ENCODE assay signal across 7 mouse cellular contexts in genomic region chr2:112261748-112262653, GRCm38 (mm10). TPM values are rescaled to one million over a fixed set of nuclear protein-coding genes. Genes with fewer than 3 reads are reported as not detected.
A peak's percentile ranks its signal among the peaks of the same experiment; 100 is the strongest.
DNase-seq lines count a peak whose midpoint lies in the region; ATAC-seq lines count a peak whose summit lies in the region.

Nop10 (plus strand) TSS chr2:112261926.

- peak within 1 kb of the TSS; percentile 52 for H3K9ac ChIP-seq in intestine, embryonic 15.5 days

- DNase-seq in adrenal gland, adult 2 months, result peak; percentile 90
- DNase-seq in embryo, embryonic 11 days, result peak; percentile 94
- peak; percentile 62 to 67 for DNase-seq in gastrocnemius, postnatal 36 days
- peak; percentile 90 to 96 for DNase-seq in left cerebral cortex, postnatal 25 days (ENCODE audit: low spot score in 2 of 2)
- peak; percentile 84 for DNase-seq in midbrain, embryonic 10.5 days (ENCODE audit: low spot score)
- peak; percentile 79 for DNase-seq in right cerebral cortex, postnatal 4 days

- no peaks in the 10 kb centered on the region for H3K36me3 ChIP-seq in intestine, embryonic 15.5 days
- H3K36me3 ChIP-seq in midbrain, embryonic 10.5 days, result no peaks in the 10 kb centered on the region

- intact Hi-C loops in gastrocnemius, postnatal 36 days (cut with DNase I), result loop anchor here (2.0 to 10.0 kb wide), 3 partner anchors 21 to 105 kb away; partner anchors contain the start of gene Emc4
- intact Hi-C loops in left cerebral cortex, postnatal 25 days (cut with DNase I), result loop anchor here (2.0 to 5.0 kb wide), 2 partner anchors 23 to 195 kb away; partner anchors contain the start of gene Lpcat4

- ATAC-seq in intestine, embryonic 15.5 days, result peak; percentile 69

- peaks cover 13% of the 10 kb centered on the region for H3K4me1 ChIP-seq in intestine, embryonic 15.5 days (replicated peaks)
- peaks cover 33% of the 10 kb centered on the region for H3K4me1 ChIP-seq in midbrain, embryonic 10.5 days

- H3K4me2 ChIP-seq in intestine, embryonic 15.5 days (replicated peaks), result peak within 1 kb of the TSS; percentile 69

- H3K4me3 ChIP-seq in intestine, embryonic 15.5 days (replicated peaks), result peak within 1 kb of the TSS; percentile 60
- H3K4me3 ChIP-seq in midbrain, embryonic 10.5 days, result peak within 1 kb of the TSS; percentile 68

- H3K27me3 ChIP-seq in intestine, embryonic 15.5 days (replicated peaks), result no peaks in the 10 kb centered on the region
- H3K27me3 ChIP-seq in midbrain, embryonic 10.5 days (ENCODE audit: low read depth, poor library complexity, severe bottlenecking), result no peaks in the 10 kb centered on the region

- no peaks in the 10 kb centered on the region for H3K9me3 ChIP-seq in intestine, embryonic 15.5 days
- no peaks in the 10 kb centered on the region for H3K9me3 ChIP-seq in midbrain, embryonic 10.5 days (replicated peaks)

- WGBS in intestine, embryonic 15.5 days, result under 1% methylated on average over 36 of the region's 36 CpGs
- under 1% methylated on average over 36 of the region's 36 CpGs for whole genome bisulfite sequencing in midbrain, embryonic 10.5 days

- H3K27ac ChIP-seq in intestine, embryonic 15.5 days, result peak within 1 kb of the TSS; percentile 70
- H3K27ac ChIP-seq in midbrain, embryonic 10.5 days (replicated peaks), result peak within 1 kb of the TSS; percentile 83

RNA-seq across cellular contexts. Expression of gene Nop10, which starts in this region (rescaled TPM):
- total RNA-seq in adrenal gland, adult 2 months (2021), result 100 to 1,000 TPM; 122 to 167 TPM
- 46.6 and 57.7 TPM in 2 replicates for polyA plus RNA-seq in adrenal gland, adult 2 months (2012; rRNA removed)
- total RNA-seq in gastrocnemius, postnatal 36 days (2021), result 10 to 100 TPM; 46.2 to 50.4 TPM
- polyA plus RNA-seq in intestine, embryonic 15.5 days (2015; fragmentation: Nextera tagmentation; extraction: Ambion mirVana), result 256 and 271 TPM in 2 replicates
- total RNA-seq in left cerebral cortex, postnatal 25 days (2021), result 10 to 100 TPM; 50.4 to 55.0 TPM
- polyA plus RNA-seq in midbrain, embryonic 10.5 days (2016; fragmentation: Nextera tagmentation; extraction: Ambion mirVana), result 178 and 211 TPM in 2 replicates

Comparison
In these comparisons a context has a peak if more than half of its experiments do, and no peak if none do; other contexts are left out.
1. Peak in every context shown above with its lines: DNase-seq, ATAC-seq, H3K4me3 ChIP-seq and H3K27ac ChIP-seq.